Mouse (Mus musculus): ENCODE measurements around the gene Nebl.

DNA sequence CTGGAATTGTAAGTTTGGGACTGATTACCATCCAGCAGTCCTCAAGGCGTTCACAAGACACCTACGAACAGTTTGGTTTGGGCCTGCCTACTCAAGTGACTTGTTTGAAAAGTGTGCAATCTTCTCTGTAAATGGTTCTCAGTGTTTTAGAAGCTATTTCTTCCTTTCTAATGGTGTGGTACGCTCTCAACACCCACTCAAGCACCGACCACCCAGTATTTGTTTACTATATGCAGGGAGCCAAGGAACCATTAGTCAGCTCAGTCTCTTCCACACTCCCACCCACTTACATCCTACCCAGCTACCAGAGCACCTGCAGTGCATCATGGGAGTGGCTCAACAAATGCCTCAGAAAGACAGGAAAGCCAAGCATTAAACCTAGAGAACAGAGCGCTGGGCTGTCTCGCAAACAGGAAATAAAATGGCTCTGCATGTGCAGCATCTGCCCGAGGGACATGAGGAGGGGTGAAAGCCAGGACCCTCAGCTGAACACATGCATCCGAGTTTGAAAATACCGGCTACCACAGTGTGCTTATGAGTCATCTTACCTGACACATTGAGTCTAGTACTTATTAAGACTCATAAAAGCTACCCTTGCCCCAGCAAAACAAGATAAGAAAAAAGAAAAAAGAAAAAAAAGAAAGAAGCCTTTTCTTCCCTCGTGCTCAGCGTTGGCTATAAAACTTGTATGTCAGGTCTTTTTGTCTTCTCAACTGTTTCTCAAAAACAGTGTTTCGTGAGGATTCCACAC, 199.7 kb downstream of the Nebl start:
- TF ChIP-seq CTCF (IDR thresholded peaks at IDR 0.05), result no peak
- TF ChIP-seq EP300 (IDR thresholded peaks at IDR 0.05), result no peak

Measured in lung, postnatal 0 days (tissue).